Comparison of ENCODE assay signal across 9 mouse cellular contexts in the genomic region with DNA sequence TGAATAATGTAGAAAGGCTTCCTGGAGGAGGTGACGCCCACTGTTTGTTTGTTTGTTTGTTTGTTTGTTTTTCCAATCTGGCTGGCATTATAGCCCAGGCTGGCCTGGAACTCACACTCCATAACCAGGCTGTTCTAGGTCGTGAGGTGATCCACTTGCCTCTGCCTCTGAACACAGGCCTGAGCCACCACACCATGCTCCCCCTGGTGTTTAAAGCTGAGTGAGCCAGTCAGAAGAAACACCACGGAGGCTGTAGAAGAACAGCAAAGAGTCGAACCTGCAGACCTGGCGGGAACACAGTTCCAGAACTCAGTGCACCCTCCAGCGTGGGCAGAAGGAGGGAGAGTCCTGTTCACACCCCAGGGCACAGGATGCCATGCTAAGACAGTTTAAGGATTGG.
A peak's percentile ranks its signal among the peaks of the same experiment; 100 is the strongest.
DNase-seq lines count a peak whose midpoint lies in the region; ATAC-seq and TF ChIP-seq lines count a peak whose summit lies in the region.
"Had no signal": no experiment of that assay in that cellular context is flagged by ENCODE, and none has a peak within 500 bp of the region (broad histone marks: within the 10 kb centered on the region; RNA-seq: fewer than 3 reads in every experiment).

No protein-coding gene starts in this region.

- no peaks in the 10 kb centered on the region for H3K9me3 ChIP-seq in forebrain, embryonic 11.5 days (ENCODE audit: control insufficient read depth, low read length)
- no peaks in the 10 kb centered on the region for H3K9me3 ChIP-seq in forebrain, embryonic 12.5 days
- H3K9me3 ChIP-seq in liver, postnatal 0 days (ENCODE audit: low read length) = no peaks in the 10 kb centered on the region
- no peaks in the 10 kb centered on the region for H3K9me3 ChIP-seq in liver, embryonic 12.5 days (replicated peaks)

- H3K4me2 ChIP-seq in forebrain, embryonic 11.5 days (ENCODE audit: low read depth, low read length, severe bottlenecking) = no peak overlapping the region
- no peak overlapping the region for H3K4me2 ChIP-seq in forebrain, embryonic 12.5 days
- no peak overlapping the region for H3K4me2 ChIP-seq in liver, postnatal 0 days (ENCODE audit: low read depth, low read length)
- no peak overlapping the region for H3K4me2 ChIP-seq in liver, embryonic 12.5 days

- 43% methylated on average over 6 of the region's 6 CpGs for WGBS in forebrain, embryonic 11.5 days
- WGBS in forebrain, embryonic 12.5 days = 48% methylated on average over 6 of the region's 6 CpGs
- 34% methylated on average over 6 of the region's 6 CpGs for WGBS in liver, postnatal 0 days (ENCODE audit: insufficient replicate concordance)
- WGBS in liver, embryonic 12.5 days (ENCODE audit: insufficient replicate concordance) = 26% methylated on average over 6 of the region's 6 CpGs

- ATAC-seq in forebrain, embryonic 11.5 days (replicated peaks; ENCODE audit: low FRiP score) = no peak
- no peak for ATAC-seq in forebrain, embryonic 12.5 days (ENCODE audit: low FRiP score)
- ATAC-seq in liver, postnatal 0 days = no peak
- ATAC-seq in liver, embryonic 12.5 days = no peak
- ATAC-seq: Patski had no signal

- no peak overlapping the region for H3K9ac ChIP-seq in forebrain, embryonic 11.5 days (ENCODE audit: low read length)
- H3K9ac ChIP-seq in forebrain, embryonic 12.5 days = no peak overlapping the region
- H3K9ac ChIP-seq in liver, postnatal 0 days (replicated peaks) = no peak overlapping the region
- no peak overlapping the region for H3K9ac ChIP-seq in liver, embryonic 12.5 days

- no peak overlapping the region for H3K27ac ChIP-seq in forebrain, embryonic 11.5 days (ENCODE audit: low read depth, low read length)
- no peak overlapping the region for H3K27ac ChIP-seq in forebrain, embryonic 12.5 days
- no peak overlapping the region for H3K27ac ChIP-seq in liver, postnatal 0 days (ENCODE audit: low read depth)
- H3K27ac ChIP-seq in liver, embryonic 12.5 days = no peak overlapping the region
- H3K27ac ChIP-seq in cortical plate, adult 2 months (ENCODE audit: insufficient read depth, low read length) = no peak overlapping the region

- TF ChIP-seq EP300 in liver, postnatal 0 days (IDR thresholded peaks at IDR 0.05; ENCODE audit: low read depth) = no peak

- peak; percentile 66 for DNase-seq in forebrain, embryonic 11.5 days (ENCODE audit: low spot score)
- no peak for DNase-seq in liver, postnatal 0 days
- peak; percentile 15 for DNase-seq in lung, postnatal 36 days
- DNase-seq in left cerebral cortex, adult 8-10 months (ENCODE audit: low spot score in 2 of 2) = no peak
- no peak for DNase-seq in natural killer cell, adult 2 months (ENCODE audit: low spot score in 2 of 2)

- no peak overlapping the region for H3K4me3 ChIP-seq in forebrain, embryonic 11.5 days (ENCODE audit: low read depth, low read length)
- no peak overlapping the region for H3K4me3 ChIP-seq in forebrain, embryonic 12.5 days (replicated peaks)
- no peak overlapping the region for H3K4me3 ChIP-seq in liver, postnatal 0 days (ENCODE audit: low read depth, low read length)
- H3K4me3 ChIP-seq in liver, embryonic 12.5 days = no peak overlapping the region
- H3K4me3 ChIP-seq in cortical plate, adult 2 months (ENCODE audit: insufficient read depth, low read length) = no peak overlapping the region

- H3K4me1 ChIP-seq in forebrain, embryonic 11.5 days (replicated peaks; ENCODE audit: control insufficient read depth, insufficient read depth, low read length) = peaks cover 17% of the 10 kb centered on the region; the same call in 1 of the 2 replicates
- peaks cover 27% of the 10 kb centered on the region for H3K4me1 ChIP-seq in forebrain, embryonic 12.5 days
- H3K4me1 ChIP-seq in liver, postnatal 0 days (ENCODE audit: insufficient read depth) = no peaks in the 10 kb centered on the region
- H3K4me1 ChIP-seq in liver, embryonic 12.5 days = no peaks in the 10 kb centered on the region
- H3K4me1 ChIP-seq in cortical plate, adult 2 months (ENCODE audit: control insufficient read depth, insufficient read depth, low read length) = no peaks in the 10 kb centered on the region

- H3K36me3 ChIP-seq in forebrain, embryonic 11.5 days (ENCODE audit: control insufficient read depth, insufficient read depth, low read length) = no peaks in the 10 kb centered on the region
- H3K36me3 ChIP-seq in forebrain, embryonic 12.5 days (replicated peaks) = no peaks in the 10 kb centered on the region
- no peaks in the 10 kb centered on the region for H3K36me3 ChIP-seq in liver, postnatal 0 days (replicated peaks; ENCODE audit: insufficient read depth, low read length)
- no peaks in the 10 kb centered on the region for H3K36me3 ChIP-seq in liver, embryonic 12.5 days

- H3K27me3 ChIP-seq in forebrain, embryonic 11.5 days (ENCODE audit: control insufficient read depth, insufficient read depth, low read length) = no peaks in the 10 kb centered on the region
- peaks cover 4% of the 10 kb centered on the region; the same call in 1 of the 2 replicates for H3K27me3 ChIP-seq in forebrain, embryonic 12.5 days
- peaks cover 8% of the 10 kb centered on the region; the same call in 1 of the 2 replicates for H3K27me3 ChIP-seq in liver, postnatal 0 days (ENCODE audit: insufficient read depth, low read length)
- H3K27me3 ChIP-seq in liver, embryonic 12.5 days (replicated peaks) = peaks cover 12% of the 10 kb centered on the region

- no peak for TF ChIP-seq POLR2A in cortical plate, adult 2 months (IDR thresholded peaks at IDR 0.05; ENCODE audit: extremely low read depth, insufficient read depth, low read length)

- TF ChIP-seq CTCF in liver, postnatal 0 days (IDR thresholded peaks at IDR 0.05; ENCODE audit: low read depth) = peak; percentile 52
- TF ChIP-seq CTCF in cortical plate, adult 2 months (IDR thresholded peaks at IDR 0.05; ENCODE audit: extremely low read depth, insufficient read depth, low read length) = peak; percentile 54

Comparison
In these comparisons a context has a peak if more than half of its experiments do, and no peak if none do; other contexts are left out.
1. DNase-seq: peak in forebrain, embryonic 11.5 days (single experiment) and lung, postnatal 36 days (single experiment); none in liver, postnatal 0 days (single experiment), left cerebral cortex, adult 8-10 months (0 of 2) and natural killer cell, adult 2 months (0 of 2).